Mouse (Mus musculus) heart, adult 18-20 months (tissue): ENCODE measurements around the gene Foxd4. TPM values are rescaled to one million over a fixed set of nuclear protein-coding genes. Genes with fewer than 3 reads are reported as not detected.

Experiments used
- DNase-seq, 2 experiments: peaks; one replicate each; pipeline ENCODE4 v3.0.0; 2021 to 2022; ENCODE audit warnings: mixed read lengths in 1 of 2
- long read RNA-seq, 2 experiments: library from polyadenylated mRNA; stranded (forward); transcript quantifications; one replicate each; pipeline ENCODE4 v2.0.0; 2021
- total RNA-seq, 2 experiments: library from RNA; stranded (reverse); gene quantifications; 2 replicates each; pipeline ENCODE4 v1.2.3; 2021

Foxd4 gene
- not detected for total RNA-seq
- long read RNA-seq, experiment 1 = 0 reads
- long read RNA-seq, experiment 2 = 0 reads

DNA sequence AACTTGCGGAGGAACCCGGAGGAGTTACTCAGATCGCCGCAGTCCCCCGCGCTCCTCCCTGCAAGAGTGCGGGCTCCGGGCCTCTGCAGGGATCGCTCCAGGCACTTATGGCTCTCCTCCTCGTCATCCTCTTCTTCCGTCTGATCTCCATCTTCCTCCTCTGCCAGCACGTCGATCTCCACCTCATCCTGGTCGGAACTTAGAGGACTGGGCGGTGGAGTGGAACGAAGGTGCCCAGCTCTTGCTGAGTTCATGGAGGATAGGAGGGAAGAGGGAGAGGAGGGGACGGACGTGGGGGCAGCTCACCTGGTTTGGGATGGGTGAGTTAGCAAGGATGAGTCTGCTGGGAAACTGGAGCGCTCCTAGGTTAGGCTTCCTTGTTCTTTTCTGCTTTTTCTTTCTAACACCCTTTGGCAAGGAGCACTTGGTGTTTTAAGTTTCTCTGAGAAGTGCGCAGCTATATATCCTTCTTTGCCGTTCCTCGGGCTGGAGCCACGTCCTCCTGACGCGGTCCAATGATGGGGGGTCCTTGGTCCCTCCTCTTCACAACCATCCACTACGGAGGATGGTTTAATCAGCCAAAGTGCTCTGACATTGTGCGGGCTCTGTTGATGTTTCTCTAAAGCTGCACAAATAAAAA lies at the start of gene Foxd4:
TSS of gene Foxd4 (minus strand) at position 617 of the 640 bp plus-strand sequence.
- DNase-seq = no peak

DNA sequence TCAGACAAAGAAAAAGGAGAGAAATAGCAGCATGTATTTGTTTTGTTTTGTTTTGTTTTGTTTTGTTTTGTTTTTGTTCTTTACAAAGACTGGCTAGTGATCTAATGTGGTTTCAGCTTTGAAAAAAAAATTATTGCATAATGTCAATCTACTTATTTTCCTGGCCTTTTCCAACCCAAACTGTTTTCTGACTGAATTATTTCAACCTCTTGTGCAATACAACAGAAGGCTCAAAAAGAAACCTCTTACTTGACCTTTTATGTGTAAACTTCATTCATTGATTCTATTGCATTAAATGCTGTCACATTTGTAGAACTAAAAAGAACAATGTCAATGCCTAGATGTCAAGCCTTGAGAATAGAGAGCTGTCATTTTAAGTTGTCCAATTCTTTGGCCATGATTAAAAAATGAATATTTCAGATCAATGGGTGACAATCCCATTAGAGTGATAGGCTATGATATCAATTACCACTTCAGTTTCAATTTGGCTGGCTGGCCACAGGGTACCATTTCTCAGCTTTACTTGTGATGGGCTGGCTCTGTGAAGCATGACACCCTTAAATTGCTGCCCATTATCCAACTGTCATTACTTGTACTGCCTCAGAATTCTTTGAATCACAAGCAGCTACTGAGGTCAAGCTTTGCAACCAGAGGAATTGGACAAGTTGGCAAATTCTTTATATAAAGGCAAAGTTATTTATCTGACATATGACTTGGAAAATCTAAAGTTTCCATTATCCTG lies 44.7 kb upstream of the Foxd4 start:
- no peak for DNase-seq

DNA sequence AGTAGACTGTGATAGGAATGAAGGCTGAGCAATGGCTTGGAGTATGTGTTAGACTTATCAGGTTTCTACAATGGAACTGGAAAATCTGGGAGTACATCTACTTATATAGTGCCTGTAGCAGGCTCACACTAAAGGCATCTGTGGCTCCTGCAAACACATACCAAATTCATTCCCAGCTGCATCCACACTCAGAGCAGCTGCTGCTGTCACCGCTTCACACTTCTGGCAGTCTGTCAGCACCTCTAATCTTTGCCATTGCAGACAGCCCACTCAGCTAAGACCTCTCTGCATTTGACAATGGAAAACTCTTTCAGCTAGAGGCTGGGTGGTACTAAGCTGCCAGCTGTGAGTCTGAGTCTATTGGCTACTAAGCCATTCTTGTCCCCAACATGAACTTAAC lies 36.1 kb upstream of the Foxd4 start:
- DNase-seq = peak in 1 of 2 experiments; percentile 12

- no peak for DNase-seq
Measured at GRCm38 (mm10) chr19:24929041-24929440, 28.0 kb upstream of the Foxd4 start.

DNA sequence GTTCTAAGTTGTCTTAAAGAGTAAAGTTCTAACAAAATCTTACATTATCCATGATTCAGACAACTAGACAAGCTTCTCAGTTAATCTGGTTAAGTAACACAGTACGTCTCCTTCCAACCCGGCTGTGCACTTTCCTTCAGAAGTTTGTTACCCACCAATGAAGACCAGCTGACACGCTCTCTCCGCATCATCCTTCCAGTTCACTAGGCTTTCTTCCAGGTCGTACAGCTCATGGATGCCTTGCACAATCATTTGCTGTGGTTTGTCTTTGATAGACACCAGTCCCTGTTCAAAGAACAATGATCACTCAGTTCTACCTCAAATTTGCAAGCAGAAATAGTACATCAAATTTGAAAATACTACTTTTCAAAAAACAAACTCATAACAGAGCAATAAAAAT lies 19.9 kb upstream of the Foxd4 start:
- DNase-seq = no peak

- no peak for DNase-seq
Measured at GRCm38 (mm10) chr19:24908385-24909155, 7.6 kb upstream of the Foxd4 start.

GRCm38 (mm10) chr19:24907655-24908054 lies 6.7 kb upstream of the Foxd4 start:
- no peak for DNase-seq

GRCm38 (mm10) chr19:24902821-24903220 lies 1.8 kb upstream of the Foxd4 start:
- DNase-seq = no peak

DNA sequence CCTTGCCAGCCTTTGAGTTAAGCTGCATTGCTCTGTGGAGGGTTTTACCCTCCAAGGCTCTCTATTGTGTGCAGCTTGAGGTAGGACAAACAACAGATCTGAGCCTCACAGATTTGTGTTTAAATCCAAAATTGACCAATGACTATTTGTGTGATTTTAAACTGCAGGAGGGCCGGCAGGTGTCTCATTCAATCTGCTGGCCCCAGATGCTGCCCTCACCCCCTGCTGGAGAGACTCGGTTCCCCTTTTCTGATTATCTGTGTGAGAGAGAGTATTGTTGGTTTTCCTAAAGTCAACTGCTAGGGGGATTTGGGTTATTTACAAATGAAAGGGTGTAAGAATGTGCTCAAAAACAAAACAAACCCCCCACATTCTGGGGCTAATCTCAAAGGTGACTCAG lies 1.3 kb upstream of the Foxd4 start:
- no peak for DNase-seq

DNA sequence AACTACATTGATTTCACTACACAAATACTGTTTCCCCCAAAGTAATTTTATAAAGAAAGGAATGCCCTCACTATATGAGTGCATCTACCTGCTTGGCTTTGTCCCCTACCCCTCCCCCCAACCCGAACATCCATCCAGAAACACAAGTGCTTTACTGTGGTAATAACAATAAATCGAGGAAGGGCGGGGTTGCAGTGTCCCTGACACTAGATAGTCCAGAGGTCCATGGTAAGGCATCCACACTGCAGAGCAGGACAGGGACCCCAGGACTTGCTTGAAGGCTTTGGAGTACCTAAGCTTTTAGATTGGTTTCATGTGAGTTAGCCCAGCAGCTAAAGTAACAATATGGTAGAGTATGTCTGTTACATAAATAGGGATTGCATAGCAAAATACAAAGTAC lies 669 bp upstream of the Foxd4 start:
- no peak for DNase-seq

DNA sequence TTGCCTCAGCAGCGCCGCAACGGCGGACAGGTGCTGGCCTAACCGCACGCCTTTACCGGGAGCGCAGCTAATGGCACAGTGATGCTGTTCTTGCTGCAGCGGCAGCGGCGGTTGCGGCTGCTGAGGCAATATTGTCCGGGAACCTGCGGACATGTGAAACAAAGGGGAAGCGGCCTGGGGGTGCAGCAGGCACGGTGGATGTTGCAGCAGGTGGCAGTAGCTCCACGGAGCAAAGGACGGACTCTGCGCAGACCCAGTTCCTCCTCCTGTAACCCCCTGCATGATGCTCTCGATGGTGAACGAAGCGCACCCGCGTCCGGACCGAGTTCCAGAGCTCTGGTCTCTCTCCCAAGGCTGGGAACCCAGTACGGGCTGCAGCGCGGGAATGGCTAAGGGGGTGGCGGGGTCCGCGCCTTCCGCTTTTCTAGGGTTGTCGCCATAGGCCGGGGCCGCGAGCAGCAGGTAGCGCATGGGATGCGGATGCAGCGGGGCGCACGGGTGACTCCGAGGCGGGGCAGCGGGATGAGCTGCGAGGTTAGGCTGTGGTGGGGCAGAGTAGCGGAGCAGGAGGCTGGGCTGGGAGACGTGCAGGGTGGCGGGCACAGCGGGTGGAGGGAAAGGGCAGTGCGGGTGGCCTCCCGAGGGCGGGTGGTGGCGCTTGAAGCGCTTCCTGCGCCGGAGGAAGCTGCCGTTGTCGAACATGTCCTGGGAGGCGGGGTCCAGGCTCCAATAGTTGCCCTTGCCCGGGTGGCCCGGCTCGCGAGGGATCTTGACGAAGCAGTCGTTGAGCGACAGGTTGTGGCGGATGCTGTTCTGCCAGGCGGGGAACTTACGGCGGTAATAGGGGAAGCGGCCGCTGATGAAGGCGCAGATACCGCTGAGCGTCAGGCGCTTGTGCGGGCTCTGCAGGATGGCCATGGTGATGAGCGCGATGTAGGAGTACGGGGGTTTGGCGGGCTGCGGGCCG lies 1.1 kb downstream of the Foxd4 start:
- DNase-seq = peak in 1 of 2 experiments; percentile 29

- peak in 1 of 2 experiments; percentile 32 for DNase-seq
Measured at GRCm38 (mm10) chr19:24898737-24899577, 2.0 kb downstream of the Foxd4 start.

GRCm38 (mm10) chr19:24897896-24898736 lies 2.9 kb downstream of the Foxd4 start:
- DNase-seq = peak in 1 of 2 experiments; percentile 23

- DNase-seq = no peak
Measured at GRCm38 (mm10) chr19:24897006-24897895, 3.7 kb downstream of the Foxd4 start.

- no peak for DNase-seq
Measured at GRCm38 (mm10) chr19:24896536-24896935, 4.5 kb downstream of the Foxd4 start.

GRCm38 (mm10) chr19:24886888-24887287 lies 14.1 kb downstream of the Foxd4 start:
- DNase-seq = no peak

DNA sequence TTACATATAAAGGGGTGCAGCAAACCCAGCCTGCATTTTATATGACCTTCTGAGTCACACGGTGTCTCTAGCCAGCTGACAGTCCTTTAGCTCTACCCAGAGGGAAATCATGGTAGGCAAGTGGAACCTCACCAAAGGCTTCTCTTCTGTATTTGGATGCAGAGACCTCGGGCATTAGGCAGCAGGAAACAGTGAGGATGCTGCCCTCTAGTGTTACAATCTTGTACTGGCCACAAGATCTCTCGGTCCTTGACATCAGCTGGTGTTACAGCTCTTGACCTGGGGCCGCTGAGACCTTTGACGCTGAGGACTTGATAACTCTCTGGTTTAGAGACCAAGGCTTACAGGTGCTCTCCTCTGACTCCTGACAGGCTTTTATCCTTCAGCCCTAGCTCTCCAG lies 15.5 kb downstream of the Foxd4 start:
- DNase-seq = peak; percentile 39 to 73

- no peak for DNase-seq
Measured at GRCm38 (mm10) chr19:24881237-24881636, 19.8 kb downstream of the Foxd4 start.
